In genomic region chr8:88023423-88023822, GRCm38 (mm10) we compare ENCODE assay signal across 8 mouse cellular contexts.
DNase-seq lines count a peak whose midpoint lies in the region; ATAC-seq and TF ChIP-seq lines count a peak whose summit lies in the region.

No protein-coding gene starts in this region.

- no peak overlapping the region for H3K9ac ChIP-seq in forebrain, embryonic 14.5 days (ENCODE audit: low read length)
- no peak overlapping the region for H3K9ac ChIP-seq in lung, embryonic 14.5 days

- H3K4me3 ChIP-seq in forebrain, embryonic 14.5 days (ENCODE audit: low read depth, low read length), result no peak overlapping the region
- H3K4me3 ChIP-seq in kidney, adult 2 months (ENCODE audit: insufficient read depth, low read depth, low read length), result no peak overlapping the region
- no peak overlapping the region for H3K4me3 ChIP-seq in lung, embryonic 14.5 days (ENCODE audit: low read depth, low read length)

- no peaks in the 10 kb centered on the region for H3K9me3 ChIP-seq in forebrain, embryonic 14.5 days (replicated peaks; ENCODE audit: control insufficient read depth, low read length)
- no peaks in the 10 kb centered on the region for H3K9me3 ChIP-seq in lung, embryonic 14.5 days (ENCODE audit: low read depth, low read length)

- H3K36me3 ChIP-seq in forebrain, embryonic 14.5 days (ENCODE audit: control insufficient read depth, insufficient read depth, low read length), result no peaks in the 10 kb centered on the region
- H3K36me3 ChIP-seq in kidney, adult 2 months (ENCODE audit: control insufficient read depth, insufficient read depth, low read length), result no peaks in the 10 kb centered on the region
- no peaks in the 10 kb centered on the region for H3K36me3 ChIP-seq in lung, embryonic 14.5 days (ENCODE audit: insufficient read depth)

- peak; percentile 47 for TF ChIP-seq CTCF in kidney, adult 2 months (conservative IDR thresholded peaks at IDR 0.05; ENCODE audit: insufficient read depth, insufficient read length, low read depth, low read length)
- peak; percentile 68 for TF ChIP-seq CTCF in lung, embryonic 14.5 days (IDR thresholded peaks at IDR 0.05; ENCODE audit: low read depth)

- H3K4me2 ChIP-seq in forebrain, embryonic 14.5 days (ENCODE audit: low read length), result no peak overlapping the region
- H3K4me2 ChIP-seq in lung, embryonic 14.5 days, result no peak overlapping the region

- H3K4me1 ChIP-seq in forebrain, embryonic 14.5 days (ENCODE audit: control insufficient read depth, insufficient read depth, low read length), result no peaks in the 10 kb centered on the region
- H3K4me1 ChIP-seq in kidney, adult 2 months (ENCODE audit: control insufficient read depth, insufficient read depth, low read length), result no peaks in the 10 kb centered on the region
- peaks cover 5% of the 10 kb centered on the region; the same call in 1 of the 2 replicates for H3K4me1 ChIP-seq in lung, embryonic 14.5 days (ENCODE audit: insufficient read depth)

- no peak for TF ChIP-seq POLR2A in kidney, adult 2 months (IDR thresholded peaks at IDR 0.05; ENCODE audit: low read depth, low read length)

- H3K27me3 ChIP-seq in forebrain, embryonic 14.5 days (replicated peaks; ENCODE audit: control insufficient read depth, insufficient read depth, low read length), result no peaks in the 10 kb centered on the region
- H3K27me3 ChIP-seq in kidney, adult 2 months (replicated peaks; ENCODE audit: control insufficient read depth, insufficient read depth, low read length), result no peaks in the 10 kb centered on the region
- H3K27me3 ChIP-seq in lung, embryonic 14.5 days (ENCODE audit: insufficient read depth, low read length), result no peaks in the 10 kb centered on the region

- DNase-seq in left cerebral cortex, adult 18-20 months (ENCODE audit: low spot score in 2 of 2), result peak; percentile 4 to 8
- no peak for DNase-seq in left cerebral cortex, adult 11 months (ENCODE audit: low spot score)
- DNase-seq in forebrain, embryonic 14.5 days (ENCODE audit: low spot score), result peak; percentile 84
- peak; percentile 56 for DNase-seq in kidney, adult 2 months
- DNase-seq in lung, embryonic 14.5 days, result peak; percentile 86
- peak; percentile 35 to 37 for DNase-seq in right cerebral cortex, postnatal 10 days (ENCODE audit: low spot score in 2 of 2)

- 17% methylated on average over 5 of the region's 5 CpGs for WGBS in forebrain, embryonic 14.5 days
- WGBS in kidney, adult 2 months, result 25% methylated on average over 5 of the region's 5 CpGs
- WGBS in lung, embryonic 14.5 days, result 13% methylated on average over 5 of the region's 5 CpGs

- no peak overlapping the region for H3K27ac ChIP-seq in forebrain, embryonic 14.5 days (ENCODE audit: low read depth, low read length)
- no peak overlapping the region for H3K27ac ChIP-seq in kidney, adult 2 months (ENCODE audit: insufficient read depth, low read depth, low read length)
- no peak overlapping the region for H3K27ac ChIP-seq in lung, embryonic 14.5 days (ENCODE audit: low read depth)

- peak; percentile 68 for ATAC-seq in cerebellum, adult (ENCODE audit: insufficient number of reproducible peaks, low FRiP score, low TSS enrichment)
- peak; percentile 71 for ATAC-seq in forebrain, embryonic 14.5 days
- peak; percentile 38 for ATAC-seq in lung, embryonic 14.5 days (ENCODE audit: insufficient read depth)
- ATAC-seq in activated CD4-positive, CD25-positive, alpha-beta regulatory T cell, adult 4 months, result no peak
